In genomic region chr12:29321468-29321867, GRCm38 (mm10) we compare ENCODE assay signal across 23 mouse cellular contexts.
DNase-seq lines count a peak whose midpoint lies in the region; ATAC-seq and TF ChIP-seq lines count a peak whose summit lies in the region.
"Had no signal": no experiment of that assay in that cellular context is flagged by ENCODE, and none has a peak within 500 bp of the region (broad histone marks: within the 10 kb centered on the region; RNA-seq: fewer than 3 reads in every experiment).

No protein-coding gene starts in this region.

- WGBS in forebrain, embryonic 13.5 days = 15% methylated on average over 2 of the region's 2 CpGs
- 55% methylated on average over 2 of the region's 2 CpGs for WGBS in forebrain, embryonic 10.5 days
- 13% methylated on average over 2 of the region's 2 CpGs for WGBS in hindbrain, postnatal 0 days

- no peak overlapping the region for H3K4me2 ChIP-seq in forebrain, embryonic 13.5 days
- no peak overlapping the region for H3K4me2 ChIP-seq in CH12.LX (ENCODE audit: insufficient read depth, low read depth, poor library complexity, severe bottlenecking)
- H3K4me2 ChIP-seq in hindbrain, postnatal 0 days (ENCODE audit: low read depth, low read length) = no peak overlapping the region
- H3K4me2 ChIP-seq: embryonic facial prominence, embryonic 12.5 days had no signal

- in situ Hi-C loops in CH12.LX (cut with MboI; ENCODE audit: low pct_ligation_motif_present, low pct_unique_long_range_greater_than_20kb, low sequenced_read_pairs) = no loop called here

- no peak for TF ChIP-seq POLR2A in CH12.LX (IDR thresholded peaks at IDR 0.05; ENCODE audit: low read depth, low read length)

- no peaks in the 10 kb centered on the region for H3K27me3 ChIP-seq in forebrain, embryonic 13.5 days
- no peaks in the 10 kb centered on the region for H3K27me3 ChIP-seq in forebrain, embryonic 10.5 days (ENCODE audit: poor library complexity, severe bottlenecking)
- H3K27me3 ChIP-seq in CH12.LX (replicated peaks) = no peaks in the 10 kb centered on the region
- H3K27me3 ChIP-seq in hindbrain, postnatal 0 days (ENCODE audit: insufficient read depth, low read length) = no peaks in the 10 kb centered on the region
- H3K27me3 ChIP-seq: embryonic facial prominence, embryonic 12.5 days had no signal

- H3K79me2 ChIP-seq in CH12.LX (replicated peaks; ENCODE audit: control insufficient read depth, extremely low read depth, insufficient read depth, poor library complexity, severe bottlenecking) = no peaks in the 10 kb centered on the region

- TF ChIP-seq EP300 in CH12.LX (IDR thresholded peaks at IDR 0.05; ENCODE audit: low read length) = no peak

- 0 out of 2 replicates have a peak, but pooled peaks have one; percentile 27 for ATAC-seq in forebrain, embryonic 13.5 days
- no peak for ATAC-seq in hindbrain, postnatal 0 days
- ATAC-seq in granulocyte monocyte progenitor cell, adult 5-6 weeks (replicated peaks; ENCODE audit: poor library complexity, severe bottlenecking) = no peak
- ATAC-seq: CD4-positive, CD25-positive, alpha-beta regulatory T cell, adult 4 months; lung, postnatal 0 days had no signal

- no peak overlapping the region; the same call in 1 of the 2 replicates for H3K27ac ChIP-seq in forebrain, embryonic 13.5 days
- H3K27ac ChIP-seq in forebrain, embryonic 10.5 days = no peak overlapping the region
- no peak overlapping the region for H3K27ac ChIP-seq in CH12.LX (ENCODE audit: insufficient read depth, low read depth)
- H3K27ac ChIP-seq in hindbrain, postnatal 0 days = no peak overlapping the region
- H3K27ac ChIP-seq: embryonic facial prominence, embryonic 12.5 days; gastrocnemius, adult 2 months; heart, embryonic 10.5 days; limb, embryonic 10.5 days; macrophage had no signal

- no peak for DNase-seq in forebrain, embryonic 10.5 days (ENCODE audit: extremely low spot score, low spot score)
- DNase-seq in left cerebral cortex, postnatal 4 days = peak; percentile 51
- DNase-seq in left cerebral cortex, adult 18-20 months (ENCODE audit: low spot score in 2 of 2) = no peak
- DNase-seq in CH12.LX (ENCODE audit: extremely low read depth) = no peak
- DNase-seq in hindbrain, postnatal 0 days (ENCODE audit: low spot score) = peak; percentile 47
- DNase-seq: adrenal gland, postnatal 36 days; cerebellum, adult 11 months; gastrocnemius, adult 2 months; heart, postnatal 4 days; kidney, adult 8-10 months; kidney, postnatal 10 days; liver; right cerebral cortex, postnatal 14 days; spleen, adult 18-20 months had no signal

- no peak overlapping the region for H3K9ac ChIP-seq in forebrain, embryonic 13.5 days
- H3K9ac ChIP-seq in CH12.LX (ENCODE audit: insufficient read depth, low read depth) = no peak overlapping the region
- H3K9ac ChIP-seq in hindbrain, postnatal 0 days (replicated peaks; ENCODE audit: low read length) = no peak overlapping the region
- H3K9ac ChIP-seq: embryonic facial prominence, embryonic 12.5 days had no signal

- no peaks in the 10 kb centered on the region for H3K9me3 ChIP-seq in forebrain, embryonic 13.5 days (replicated peaks)
- no peaks in the 10 kb centered on the region for H3K9me3 ChIP-seq in forebrain, embryonic 10.5 days
- no peaks in the 10 kb centered on the region for H3K9me3 ChIP-seq in CH12.LX (replicated peaks; ENCODE audit: low read length)
- no peaks in the 10 kb centered on the region for H3K9me3 ChIP-seq in hindbrain, postnatal 0 days (ENCODE audit: low read length)
- H3K9me3 ChIP-seq: embryonic facial prominence, embryonic 12.5 days; heart, embryonic 10.5 days; limb, embryonic 10.5 days had no signal

- H3K4me3 ChIP-seq in forebrain, embryonic 13.5 days = no peak overlapping the region
- no peak overlapping the region for H3K4me3 ChIP-seq in forebrain, embryonic 10.5 days
- no peak overlapping the region for H3K4me3 ChIP-seq in CH12.LX (replicated peaks in 1 of 3; ENCODE audit: low read depth in 2 of 3, low read length in 2 of 3, poor library complexity in 1 of 3)
- no peak overlapping the region for H3K4me3 ChIP-seq in hindbrain, postnatal 0 days (ENCODE audit: low read length)
- H3K4me3 ChIP-seq: embryonic facial prominence, embryonic 12.5 days; erythroblast, embryonic 14.5 days; gastrocnemius, adult 2 months; heart, embryonic 10.5 days; limb, embryonic 10.5 days had no signal

- no peak for TF ChIP-seq CTCF in CH12.LX (conservative IDR thresholded peaks at IDR 0.05 in 1 of 2, IDR thresholded peaks at IDR 0.05 in 1 of 2; ENCODE audit: low read depth in 2 of 2, low read length in 2 of 2)
- TF ChIP-seq CTCF in hindbrain, postnatal 0 days (IDR thresholded peaks at IDR 0.05; ENCODE audit: low read depth) = no peak

- dilution Hi-C loops in CH12.LX (cut with MboI; ENCODE audit: extremely low pct_ligation_motif_present, extremely low pct_unique_long_range_greater_than_20kb, low sequenced_read_pairs) = no loop called here

- no peaks in the 10 kb centered on the region for H3K36me3 ChIP-seq in forebrain, embryonic 13.5 days (ENCODE audit: poor library complexity, severe bottlenecking)
- H3K36me3 ChIP-seq in forebrain, embryonic 10.5 days (replicated peaks) = no peaks in the 10 kb centered on the region
- H3K36me3 ChIP-seq in CH12.LX (replicated peaks in 1 of 2; ENCODE audit: control insufficient read depth in 1 of 2, insufficient read depth in 1 of 2, low read length in 1 of 2) = no peaks in the 10 kb centered on the region
- H3K36me3 ChIP-seq in hindbrain, postnatal 0 days (ENCODE audit: insufficient read depth, low read length) = no peaks in the 10 kb centered on the region
- H3K36me3 ChIP-seq: embryonic facial prominence, embryonic 12.5 days; heart, embryonic 10.5 days; limb, embryonic 10.5 days had no signal

- TF ChIP-seq RAD21 in CH12.LX (IDR thresholded peaks at IDR 0.05; ENCODE audit: low read depth, low read length) = no peak

- peaks cover 8% of the 10 kb centered on the region for H3K4me1 ChIP-seq in forebrain, embryonic 13.5 days
- 0 out of 2 replicates have a peak, but pooled peaks cover 4% of the 10 kb centered on the region for H3K4me1 ChIP-seq in forebrain, embryonic 10.5 days
- 0 out of 4 replicates have a peak, but pooled peaks cover 2 to 8% of the 10 kb centered on the region in 2 experiments for H3K4me1 ChIP-seq in CH12.LX (ENCODE audit: control insufficient read depth in 1 of 2, insufficient read depth in 2 of 2)
- H3K4me1 ChIP-seq in hindbrain, postnatal 0 days (ENCODE audit: insufficient read depth, low read length) = no peaks in the 10 kb centered on the region
- H3K4me1 ChIP-seq: embryonic facial prominence, embryonic 12.5 days; heart, embryonic 10.5 days; limb, embryonic 10.5 days had no signal

- intact Hi-C loops in left cerebral cortex, postnatal 4 days (cut with DNase I) = no loop called here

TF ChIP-seq in CH12.LX, 34 proteins besides CTCF, POLR2A, EP300 and RAD21:
- TF ChIP-seq ZNF384 (IDR thresholded peaks at IDR 0.05; ENCODE audit: low read depth, low read length) (no peak), BHLHE40 (IDR thresholded peaks at IDR 0.05; ENCODE audit: low read depth, low read length) (peak; percentile 23; the same call in 1 of the 2 replicates)

Comparison
In these comparisons a context has a peak if more than half of its experiments do, and no peak if none do; other contexts are left out.
1. DNase-seq: peak in left cerebral cortex, postnatal 4 days (single experiment) and hindbrain, postnatal 0 days (single experiment); none in forebrain, embryonic 10.5 days (single experiment), left cerebral cortex, adult 18-20 months (0 of 2) and CH12.LX (single experiment).